Mouse (Mus musculus): ENCODE measurements around the gene Efhd2. TPM values are rescaled to one million over a fixed set of nuclear protein-coding genes. Genes with fewer than 3 reads are reported as not detected.
A peak's percentile ranks its signal among the peaks of the same experiment; 100 is the strongest.

Gene Efhd2
- polyA plus RNA-seq, 1 experiment from 2014 or later = 35.1 TPM

GRCm38 (mm10) chr4:141874111-141874600 is 564 bp downstream of the Efhd2 start:
- H3K27ac ChIP-seq = peak overlapping the region; percentile 83

GRCm38 (mm10) chr4:141872977-141873376 is 1.7 kb downstream of the Efhd2 start:
- WGBS = 84% methylated on average over 9 of the region's 9 CpGs
- no peaks in the 10 kb centered on the region for H3K9me3 ChIP-seq (replicated peaks)
- H3K27ac ChIP-seq = no peak overlapping the region
- DNase-seq (ENCODE audit: low spot score) = no peak
- H3K4me3 ChIP-seq = no peak overlapping the region
- peaks cover 38% of the 10 kb centered on the region for H3K27me3 ChIP-seq (ENCODE audit: low read depth, poor library complexity, severe bottlenecking)
- H3K36me3 ChIP-seq = no peaks in the 10 kb centered on the region
- peaks cover 40% of the 10 kb centered on the region for H3K4me1 ChIP-seq

More at GRCm38 (mm10) chr4:141874111-141874600, 564 bp downstream of the Efhd2 start:
- Histone ChIP-seq H3K27me3 (ENCODE audit: low read depth, poor library complexity, severe bottlenecking) (peaks cover 43% of the 10 kb centered on the region), H3K9me3 (replicated peaks) (no peaks in the 10 kb centered on the region), H3K4me3 (peak overlapping the region; percentile 81), H3K4me1 (peaks cover 40% of the 10 kb centered on the region), H3K36me3 (no peaks in the 10 kb centered on the region)
- DNase-seq (ENCODE audit: low spot score) = no peak
- WGBS = 2% methylated on average over 19 of the region's 19 CpGs

- Histone ChIP-seq H3K4me3 (no peak overlapping the region), H3K4me1 (peaks cover 47% of the 10 kb centered on the region), H3K27me3 (ENCODE audit: low read depth, poor library complexity, severe bottlenecking) (peaks cover 31% of the 10 kb centered on the region), H3K27ac (peak overlapping the region; percentile 28; the same call in 1 of the 2 replicates), H3K9me3 (replicated peaks) (no peaks in the 10 kb centered on the region), H3K36me3 (no peaks in the 10 kb centered on the region)
- 75% methylated on average over 9 of the region's 9 CpGs for WGBS
- DNase-seq (ENCODE audit: low spot score) = no peak
These were observed 2.8 kb downstream of the Efhd2 start for GRCm38 (mm10) chr4:141871909-141872308.

- Histone ChIP-seq H3K36me3 (no peaks in the 10 kb centered on the region), H3K27ac (no peak overlapping the region), H3K4me1 (peaks cover 47% of the 10 kb centered on the region), H3K27me3 (ENCODE audit: low read depth, poor library complexity, severe bottlenecking) (peaks cover 29% of the 10 kb centered on the region), H3K9me3 (replicated peaks) (no peaks in the 10 kb centered on the region), H3K4me3 (no peak overlapping the region)
- no peak for DNase-seq (ENCODE audit: low spot score)
- WGBS = 92% methylated on average over 3 of the region's 3 CpGs
These were observed 3.4 kb downstream of the Efhd2 start for GRCm38 (mm10) chr4:141871333-141871725.

GRCm38 (mm10) chr4:141870666-141871332 is 3.9 kb downstream of the Efhd2 start:
- WGBS = 79% methylated on average over 11 of the region's 11 CpGs
- DNase-seq (ENCODE audit: low spot score) = no peak
- Histone ChIP-seq H3K9me3 (replicated peaks) (no peaks in the 10 kb centered on the region), H3K27ac (no peak overlapping the region), H3K36me3 (no peaks in the 10 kb centered on the region), H3K4me1 (peaks cover 46% of the 10 kb centered on the region), H3K27me3 (ENCODE audit: low read depth, poor library complexity, severe bottlenecking) (peaks cover 24% of the 10 kb centered on the region), H3K4me3 (no peak overlapping the region)

- Histone ChIP-seq H3K4me3 (no peak overlapping the region), H3K4me1 (peaks cover 34% of the 10 kb centered on the region), H3K27me3 (ENCODE audit: low read depth, poor library complexity, severe bottlenecking) (peaks cover 20% of the 10 kb centered on the region), H3K36me3 (no peaks in the 10 kb centered on the region), H3K27ac (no peak overlapping the region), H3K9me3 (replicated peaks) (no peaks in the 10 kb centered on the region)
- 75% methylated on average over 5 of the region's 5 CpGs for WGBS
- DNase-seq (ENCODE audit: low spot score) = no peak
These were observed 5.1 kb downstream of the Efhd2 start for GRCm38 (mm10) chr4:141869436-141870215.

- no peaks in the 10 kb centered on the region for H3K9me3 ChIP-seq (replicated peaks)
- no peak overlapping the region for H3K27ac ChIP-seq
- DNase-seq (ENCODE audit: low spot score) = no peak
- H3K4me1 ChIP-seq = peaks cover 23% of the 10 kb centered on the region
- WGBS = 89% methylated on average over 10 of the region's 10 CpGs
- no peak overlapping the region for H3K4me3 ChIP-seq
- H3K36me3 ChIP-seq = peaks cover 2% of the 10 kb centered on the region; the same call in 1 of the 2 replicates
- H3K27me3 ChIP-seq (ENCODE audit: low read depth, poor library complexity, severe bottlenecking) = peaks cover 8% of the 10 kb centered on the region
These were observed 6.7 kb downstream of the Efhd2 start for GRCm38 (mm10) chr4:141868051-141868450.

GRCm38 (mm10) chr4:141867498-141867897 is 7.2 kb downstream of the Efhd2 start:
- Histone ChIP-seq H3K4me1 (peaks cover 22% of the 10 kb centered on the region), H3K36me3 (peaks cover 2% of the 10 kb centered on the region; the same call in 1 of the 2 replicates), H3K9me3 (replicated peaks) (no peaks in the 10 kb centered on the region), H3K4me3 (no peak overlapping the region), H3K27me3 (ENCODE audit: low read depth, poor library complexity, severe bottlenecking) (0 out of 2 replicates have a peak, but pooled peaks cover 3% of the 10 kb centered on the region), H3K27ac (no peak overlapping the region)
- WGBS = 57% methylated on average over 4 of the region's 4 CpGs
- DNase-seq (ENCODE audit: low spot score) = no peak

- H3K27ac ChIP-seq = peak overlapping the region; percentile 14; the same call in 1 of the 2 replicates
- 32% methylated on average over 10 of the region's 10 CpGs for WGBS
These were observed 7.7 kb downstream of the Efhd2 start for GRCm38 (mm10) chr4:141866933-141867490.

GRCm38 (mm10) chr4:141865600-141865999 is 9.1 kb downstream of the Efhd2 start:
- DNase-seq (ENCODE audit: low spot score) = no peak
- no peak overlapping the region for H3K4me3 ChIP-seq
- H3K36me3 ChIP-seq = peaks cover 11% of the 10 kb centered on the region
- peaks cover 15% of the 10 kb centered on the region for H3K4me1 ChIP-seq
- H3K9me3 ChIP-seq (replicated peaks) = no peaks in the 10 kb centered on the region
- 0 out of 2 replicates have a peak, but pooled peaks cover under 1% of the 10 kb centered on the region for H3K27me3 ChIP-seq (ENCODE audit: low read depth, poor library complexity, severe bottlenecking)
- no peak overlapping the region for H3K27ac ChIP-seq
- 84% methylated on average over 5 of the region's 5 CpGs for WGBS

More at GRCm38 (mm10) chr4:141866933-141867490, 7.7 kb downstream of the Efhd2 start:
- Histone ChIP-seq H3K9me3 (replicated peaks) (no peaks in the 10 kb centered on the region), H3K27me3 (ENCODE audit: low read depth, poor library complexity, severe bottlenecking) (0 out of 2 replicates have a peak, but pooled peaks cover 3% of the 10 kb centered on the region), H3K4me3 (no peak overlapping the region), H3K36me3 (peaks cover 2% of the 10 kb centered on the region; the same call in 1 of the 2 replicates), H3K4me1 (peaks cover 19% of the 10 kb centered on the region)
- no peak for DNase-seq (ENCODE audit: low spot score)

GRCm38 (mm10) chr4:141865006-141865405 is 9.7 kb downstream of the Efhd2 start:
- WGBS = 94% methylated on average over 5 of the region's 5 CpGs
- H3K4me1 ChIP-seq = peaks cover 17% of the 10 kb centered on the region
- H3K4me3 ChIP-seq = no peak overlapping the region
- H3K36me3 ChIP-seq = peaks cover 11% of the 10 kb centered on the region
- DNase-seq (ENCODE audit: low spot score) = no peak
- H3K27ac ChIP-seq = no peak overlapping the region
- no peaks in the 10 kb centered on the region for H3K9me3 ChIP-seq (replicated peaks)
- H3K27me3 ChIP-seq (ENCODE audit: low read depth, poor library complexity, severe bottlenecking) = no peaks in the 10 kb centered on the region

- H3K27me3 ChIP-seq (ENCODE audit: low read depth, poor library complexity, severe bottlenecking) = no peaks in the 10 kb centered on the region
- no peak for DNase-seq (ENCODE audit: low spot score)
- no peak overlapping the region for H3K4me3 ChIP-seq
- no peak overlapping the region for H3K27ac ChIP-seq
- 93% methylated on average over 8 of the region's 8 CpGs for WGBS
- peaks cover 17% of the 10 kb centered on the region for H3K4me1 ChIP-seq
- H3K36me3 ChIP-seq = peaks cover 11% of the 10 kb centered on the region
- H3K9me3 ChIP-seq (replicated peaks) = no peaks in the 10 kb centered on the region
These were observed 10.2 kb downstream of the Efhd2 start for GRCm38 (mm10) chr4:141864506-141864905.

Measured in limb, embryonic 10.5 days (tissue).